ENCODE assay signal across 17 mouse cellular contexts in genomic region chr14:54056691-54057090, GRCm38 (mm10).
"Had no signal": no experiment of that assay in that cellular context is flagged by ENCODE, and none has a peak within 500 bp of the region (broad histone marks: within the 10 kb centered on the region; RNA-seq: fewer than 3 reads in every experiment).

No protein-coding gene starts in this region.

- H3K27me3 ChIP-seq: lung, embryonic 15.5 days; midbrain, embryonic 13.5 days; midbrain, embryonic 15.5 days; neural tube, embryonic 12.5 days; stomach, embryonic 15.5 days had no signal

- H3K4me1 ChIP-seq: lung, embryonic 15.5 days; neural tube, embryonic 12.5 days; stomach, embryonic 15.5 days had no signal

- H3K4me2 ChIP-seq: lung, embryonic 15.5 days; midbrain, embryonic 11.5 days; midbrain, embryonic 13.5 days; midbrain, embryonic 15.5 days; neural tube, embryonic 12.5 days; stomach, embryonic 15.5 days had no signal

- DNase-seq: lung, adult 2 months; lung, postnatal 14 days; lung, postnatal 36 days; right cerebral cortex, postnatal 14 days; thymus, adult 2 months; thymus, postnatal 25 days; thymus, postnatal 4 days had no signal

- H3K27ac ChIP-seq: lung, embryonic 15.5 days; macrophage; midbrain, embryonic 13.5 days; midbrain, embryonic 15.5 days; neural tube, embryonic 12.5 days; stomach, embryonic 15.5 days; stomach, postnatal 0 days had no signal

- H3K36me3 ChIP-seq: lung, embryonic 15.5 days; midbrain, embryonic 13.5 days; midbrain, embryonic 15.5 days; neural tube, embryonic 12.5 days; stomach, embryonic 15.5 days had no signal

- H3K9me3 ChIP-seq: lung, embryonic 15.5 days; megakaryocyte, embryonic 14.5 days; midbrain, embryonic 13.5 days; midbrain, embryonic 15.5 days; neural tube, embryonic 12.5 days; stomach, embryonic 15.5 days had no signal

- ATAC-seq: lung, postnatal 0 days; midbrain, embryonic 13.5 days; midbrain, embryonic 15.5 days had no signal

- H3K4me3 ChIP-seq: lung, embryonic 15.5 days; megakaryocyte, embryonic 14.5 days; midbrain, embryonic 13.5 days; midbrain, embryonic 15.5 days; neural tube, embryonic 12.5 days; stomach, embryonic 15.5 days had no signal

- H3K9ac ChIP-seq: lung, embryonic 15.5 days; midbrain, embryonic 13.5 days; midbrain, embryonic 15.5 days; neural tube, embryonic 12.5 days; stomach, embryonic 15.5 days had no signal
